Mouse (Mus musculus): Measurements from ENCODE around the gene Ptch1.

Gene Ptch1

DNA sequence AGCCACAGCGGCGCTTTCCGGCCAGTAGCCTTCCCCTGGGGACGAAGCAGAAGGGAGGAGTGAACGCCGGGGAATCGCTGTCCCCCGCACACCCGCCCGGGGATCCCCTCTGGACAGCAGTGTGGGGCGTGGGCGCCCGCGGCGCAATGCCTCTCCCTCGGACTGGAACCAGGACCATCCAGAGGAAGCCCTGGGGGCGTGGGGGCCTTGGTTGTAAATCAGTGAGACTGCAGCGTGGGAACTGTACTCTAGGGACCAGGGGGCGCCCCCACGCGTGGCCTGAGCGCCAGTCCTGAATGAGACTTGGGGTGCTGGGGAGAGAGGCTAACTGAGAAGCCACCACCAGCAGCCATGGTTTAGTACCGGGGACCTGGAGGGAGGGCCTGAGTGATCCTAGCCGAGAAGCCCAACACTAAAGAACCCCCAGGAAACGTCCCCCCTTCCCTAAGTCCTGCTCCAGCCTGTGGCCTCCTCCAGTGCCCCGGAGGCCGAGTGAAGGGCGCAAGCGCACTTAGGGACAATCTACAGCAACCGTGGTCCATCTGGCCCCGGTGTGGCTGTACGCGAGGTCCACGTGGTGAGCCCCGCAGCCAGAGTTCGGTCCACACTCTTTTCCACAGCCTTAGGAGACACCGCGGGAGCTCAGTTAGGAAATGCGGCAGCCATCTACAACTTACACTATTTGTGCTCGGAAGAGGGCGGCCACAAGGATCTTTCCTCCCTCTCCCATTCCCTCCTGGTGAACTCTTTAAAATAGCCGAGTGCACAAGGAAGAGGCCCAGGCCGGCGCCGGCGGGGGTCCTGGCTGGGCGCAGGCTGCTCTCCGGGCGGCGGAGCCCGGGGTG is 9.4 kb downstream of the Ptch1 start:
- DNase-seq (ENCODE audit: low read depth, low spot score), result no peak

DNA sequence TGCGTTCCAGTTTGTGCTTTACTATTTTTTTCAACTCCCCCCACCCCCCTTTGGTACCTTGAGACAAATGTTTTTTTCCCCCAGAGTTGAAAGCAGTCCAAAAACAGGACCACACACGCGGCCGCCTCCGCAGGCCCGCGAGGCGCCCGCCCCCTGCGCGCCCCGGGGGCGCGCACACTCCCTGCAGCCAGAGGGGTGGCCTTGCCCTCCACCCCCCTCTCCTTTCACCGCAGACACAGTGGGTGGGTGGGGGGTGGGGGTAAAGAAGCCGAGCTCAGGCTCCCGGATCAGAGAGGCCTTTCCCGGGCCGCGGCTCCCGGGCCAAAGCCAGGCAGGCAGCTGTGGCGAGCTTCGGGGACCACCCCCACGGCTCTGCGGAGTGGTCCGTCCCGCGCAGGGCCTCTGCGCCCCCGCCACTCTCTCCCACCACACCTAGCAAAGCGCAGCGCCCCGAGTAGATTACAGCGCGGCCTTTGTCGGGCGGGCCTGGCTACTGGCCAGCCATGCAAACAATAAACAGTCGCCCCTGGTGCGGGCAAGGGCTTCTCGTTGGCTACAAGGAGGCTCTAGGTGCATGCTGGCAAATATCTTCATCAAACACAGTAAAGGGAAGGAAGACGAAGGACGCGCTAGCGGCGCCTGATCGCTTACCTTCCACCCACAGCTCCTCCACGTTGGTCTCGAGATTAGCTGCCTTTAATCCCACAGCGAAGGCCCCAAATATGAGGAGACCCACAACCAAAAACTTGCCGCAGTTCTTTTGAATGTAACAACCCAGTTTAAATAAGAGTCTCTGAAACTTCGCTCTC is 10.2 kb downstream of the Ptch1 start:
- no peak for DNase-seq (ENCODE audit: low read depth, low spot score)

DNA sequence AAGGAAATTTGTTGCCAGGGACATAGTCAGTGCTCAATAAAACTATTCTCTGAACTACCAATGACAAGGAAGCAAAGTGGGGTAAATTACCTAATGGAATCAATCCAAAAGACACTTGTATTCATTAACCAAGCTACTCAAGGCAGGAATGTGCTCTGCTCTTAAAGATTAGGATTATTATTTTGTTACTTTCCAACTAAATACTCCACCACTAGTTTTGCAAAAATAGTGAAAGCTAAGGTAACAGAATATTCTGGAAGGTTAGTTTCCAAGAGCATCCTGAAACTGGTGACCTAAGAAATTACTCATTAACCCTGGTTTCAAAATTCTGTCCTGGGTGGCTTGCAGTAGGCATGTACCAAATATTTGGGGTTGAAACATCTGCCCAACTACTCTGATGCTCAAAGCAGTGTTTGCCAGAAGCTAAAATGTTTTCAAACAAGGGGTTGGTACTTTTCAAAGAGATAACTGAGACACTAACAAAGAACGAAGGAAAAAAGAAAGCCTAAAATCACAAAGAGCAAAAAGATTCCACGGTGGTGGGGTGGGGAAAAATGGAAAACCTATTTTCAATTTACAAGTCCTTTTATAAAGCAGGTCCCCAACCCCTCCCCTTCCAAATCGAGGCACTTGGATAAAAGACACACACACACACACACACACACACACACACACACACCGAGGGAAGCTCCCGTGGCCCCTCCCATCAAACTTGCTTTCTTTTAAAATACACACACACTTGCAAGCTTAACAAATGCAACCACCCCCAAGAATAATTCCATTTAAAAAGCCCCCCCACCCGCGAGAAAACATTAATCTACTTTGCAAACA is 11.0 kb downstream of the Ptch1 start:
- no peak for DNase-seq (ENCODE audit: low read depth, low spot score)

DNA sequence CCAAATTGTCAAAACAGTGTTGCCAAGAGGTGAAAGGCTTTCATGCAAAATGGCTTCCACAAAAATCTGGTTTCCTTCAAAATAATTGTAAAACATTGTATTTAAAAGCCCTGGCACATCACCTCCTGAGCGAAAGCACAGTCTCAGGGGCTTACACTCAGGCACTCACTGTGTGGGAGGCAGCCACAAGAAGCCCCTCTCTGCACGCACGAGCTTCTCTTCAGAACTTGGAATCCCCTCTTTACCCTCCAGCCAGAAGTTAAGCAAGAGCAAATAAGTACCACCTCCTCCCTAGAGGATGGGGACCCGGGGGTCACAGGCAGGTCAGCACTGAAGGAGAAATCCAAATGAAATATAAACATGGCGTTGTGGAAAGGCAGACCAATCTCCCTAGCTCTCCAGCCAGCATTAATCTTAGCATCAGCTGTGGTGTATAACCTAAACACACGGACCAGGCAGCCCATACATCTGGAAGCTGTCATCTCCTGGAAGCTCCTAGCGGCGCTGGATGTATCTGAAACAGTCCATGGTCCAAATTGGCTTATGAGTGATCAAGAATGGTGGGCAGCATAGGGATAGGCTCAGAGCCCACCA is 15.0 kb downstream of the Ptch1 start:
- no peak for DNase-seq (ENCODE audit: low read depth, low spot score)

DNA sequence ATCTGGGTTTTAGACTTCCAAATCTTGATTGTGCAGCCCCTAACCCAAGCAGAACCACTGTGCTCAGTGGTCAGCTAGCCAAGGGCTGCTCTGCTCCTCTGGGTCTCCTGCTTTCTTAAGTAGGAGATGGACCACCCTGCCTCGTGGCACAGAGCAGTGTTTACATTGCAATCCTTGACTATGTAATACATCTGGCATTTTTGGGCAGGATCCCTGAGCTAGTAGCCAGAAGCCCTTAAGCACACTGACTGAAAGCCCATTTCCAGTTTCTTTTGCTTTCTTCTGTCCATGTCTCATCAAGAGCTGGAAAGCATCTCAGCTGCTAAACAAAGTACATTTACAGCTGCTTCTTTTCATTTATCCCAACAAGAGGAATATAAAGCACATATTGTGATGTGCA is 17.0 kb downstream of the Ptch1 start:
- no peak for DNase-seq (ENCODE audit: low read depth, low spot score)

DNA sequence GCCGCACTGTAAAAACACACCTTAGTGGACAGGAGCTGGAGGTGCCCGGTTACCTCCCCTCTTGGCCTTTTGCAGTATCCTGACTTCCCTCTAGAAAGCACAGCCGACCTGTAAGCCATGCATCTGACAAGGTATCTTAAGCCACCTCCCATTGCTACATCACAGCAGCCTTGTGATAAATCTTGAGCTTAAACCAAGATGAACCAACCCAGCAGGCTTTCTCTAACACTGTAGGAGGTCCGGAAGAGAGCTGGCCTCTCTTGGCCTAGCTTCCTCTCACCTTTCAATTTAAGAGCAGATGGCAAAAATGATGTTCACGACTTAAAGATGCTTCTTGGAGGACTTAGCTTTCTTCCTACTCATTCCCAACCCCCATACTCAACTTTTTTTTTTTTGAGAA is 17.5 kb downstream of the Ptch1 start:
- DNase-seq (ENCODE audit: low read depth, low spot score), result no peak

DNA sequence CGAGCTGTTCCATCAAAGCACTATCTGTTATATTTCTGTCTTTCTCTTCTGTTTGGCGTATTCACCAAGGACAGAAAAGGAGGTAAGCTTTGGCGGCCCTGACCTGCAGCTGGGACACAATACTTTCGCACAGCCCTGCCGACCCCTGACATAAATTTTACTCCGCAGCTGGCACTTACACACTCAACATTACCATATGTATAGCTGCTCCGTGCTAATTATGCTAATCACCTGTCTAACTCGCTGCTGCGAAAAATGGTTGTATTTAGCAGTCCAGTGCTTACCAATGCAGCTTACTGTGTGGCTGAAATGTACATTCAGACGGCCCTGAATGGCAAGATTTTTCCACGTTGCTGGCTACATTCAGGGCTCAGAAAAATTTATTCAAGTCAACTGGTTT is 18.8 kb downstream of the Ptch1 start:
- DNase-seq (ENCODE audit: low read depth, low spot score), result no peak

DNA sequence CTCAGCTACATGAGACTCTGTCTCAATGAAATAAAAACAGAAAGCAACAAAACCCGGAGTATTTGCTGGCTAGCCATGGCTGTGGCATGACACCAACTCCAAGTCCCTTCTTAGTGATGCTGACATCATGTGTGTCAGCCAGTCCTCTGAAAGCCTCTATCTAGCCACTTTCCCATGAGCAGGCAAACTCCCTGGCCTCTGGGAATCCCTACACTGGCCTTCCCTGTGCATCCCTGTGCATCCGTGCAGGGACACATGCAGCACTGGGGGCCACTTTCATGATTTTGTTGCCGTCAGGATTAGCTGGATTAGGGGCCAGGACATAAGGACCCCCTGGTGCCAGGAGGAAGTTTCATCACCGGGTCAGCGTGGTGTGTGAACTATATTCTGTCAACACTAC is 20.0 kb downstream of the Ptch1 start:
- DNase-seq (ENCODE audit: low read depth, low spot score), result no peak

DNA sequence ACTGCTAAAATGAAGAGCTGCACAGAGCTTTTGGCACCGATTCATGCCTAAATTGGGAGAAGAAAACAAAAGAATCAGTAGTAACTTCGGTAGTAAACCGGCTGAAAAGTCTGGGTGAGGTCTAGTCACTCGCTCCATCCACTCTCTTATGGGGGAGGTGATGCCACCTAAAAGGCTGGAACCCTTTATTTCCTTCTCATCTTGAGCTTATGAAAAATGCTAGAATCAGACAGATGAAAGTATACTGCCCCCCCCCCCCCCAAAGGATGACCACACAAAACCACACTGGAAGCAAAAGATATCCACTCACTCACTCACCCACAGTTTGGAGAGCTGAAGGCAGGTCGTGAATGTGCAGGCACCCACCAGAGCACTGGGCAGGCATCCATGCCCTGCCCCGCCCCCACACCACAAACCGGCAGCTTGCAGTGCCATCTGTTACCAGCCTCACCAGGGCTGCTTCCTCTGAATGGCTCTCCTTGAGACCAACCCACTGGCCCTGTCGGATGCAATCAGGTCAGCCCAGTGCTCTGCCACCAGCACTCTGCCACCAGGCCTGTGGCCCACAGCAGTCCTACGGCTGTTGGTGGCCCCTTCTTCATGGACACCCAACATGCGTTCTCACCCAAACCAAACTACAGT is 21.0 kb downstream of the Ptch1 start:
- DNase-seq (ENCODE audit: low read depth, low spot score), result no peak

DNA sequence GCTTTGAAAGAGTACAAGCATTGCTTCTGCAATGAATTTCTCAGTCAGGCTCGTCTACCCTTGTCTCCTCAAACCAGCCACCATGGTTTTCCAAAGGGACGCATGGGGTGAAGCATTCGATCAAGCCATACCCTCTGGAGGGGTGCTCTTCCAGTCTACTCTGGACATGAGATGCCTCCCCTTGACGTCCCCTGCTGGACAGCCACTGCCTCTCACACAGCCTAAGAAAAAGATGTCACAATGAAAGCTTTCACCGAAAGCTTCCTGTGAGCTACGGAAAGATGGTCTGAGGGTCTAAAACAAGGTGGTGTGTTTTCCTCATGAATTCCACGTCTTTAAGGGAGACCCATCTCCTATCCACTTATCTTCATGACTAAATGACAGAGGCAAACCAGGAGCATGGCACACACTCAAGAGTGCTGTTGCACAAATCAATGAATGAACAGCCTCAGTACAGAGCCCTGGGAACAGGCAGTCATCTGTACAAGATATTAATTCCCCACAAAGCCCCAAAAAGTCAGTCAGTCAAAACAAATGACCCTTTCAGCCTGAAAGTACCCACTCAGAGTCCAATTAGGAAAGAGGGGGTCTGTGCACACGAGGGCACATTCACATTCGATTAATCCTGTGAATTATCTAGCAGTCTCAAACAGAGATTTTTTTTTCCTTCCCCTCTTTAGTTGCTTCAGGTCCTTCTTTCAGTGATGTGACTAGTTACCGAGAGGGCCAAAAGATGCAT is 21.7 kb downstream of the Ptch1 start:
- DNase-seq (ENCODE audit: low read depth, low spot score), result no peak

DNA sequence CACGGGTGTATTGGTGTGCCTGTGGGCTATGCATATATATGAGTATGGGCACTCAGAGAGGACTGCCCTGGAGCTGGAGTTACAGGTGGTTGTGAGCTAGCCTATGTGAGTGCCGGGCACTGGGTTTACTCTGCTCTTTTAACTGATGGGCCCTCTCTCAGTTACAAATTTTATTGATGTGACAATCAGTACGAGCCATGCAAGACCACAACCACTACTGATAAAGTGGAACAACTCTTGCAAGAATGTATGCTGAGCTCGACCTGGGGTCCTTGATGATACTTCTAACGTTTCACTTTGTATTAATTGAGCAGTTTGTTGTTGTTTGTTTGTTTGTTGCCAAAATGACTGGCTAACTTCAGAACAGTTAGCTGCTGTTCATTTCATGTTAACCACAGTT is 23.0 kb downstream of the Ptch1 start:
- DNase-seq (ENCODE audit: low read depth, low spot score), result no peak

DNA sequence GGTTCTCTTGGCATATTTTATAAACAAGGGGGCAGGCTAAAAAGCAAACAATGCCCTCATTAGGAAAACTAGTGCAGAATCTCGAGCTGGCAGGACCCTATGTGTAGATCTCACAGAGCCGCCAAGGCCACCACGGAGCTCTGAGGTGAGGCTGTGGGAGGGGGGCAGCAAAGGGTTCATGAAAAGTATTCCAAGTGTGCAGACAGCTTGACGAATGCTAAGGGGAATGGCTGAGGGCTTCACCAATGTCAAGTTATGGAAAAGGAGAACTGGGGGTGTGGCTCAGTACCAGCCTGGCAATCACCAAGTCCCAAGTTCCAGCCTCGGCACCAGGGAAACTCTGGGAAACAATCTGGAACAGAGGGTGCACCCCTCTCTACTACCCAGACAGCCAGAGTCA is 24.2 kb downstream of the Ptch1 start:
- no peak for DNase-seq (ENCODE audit: low read depth, low spot score)

DNA sequence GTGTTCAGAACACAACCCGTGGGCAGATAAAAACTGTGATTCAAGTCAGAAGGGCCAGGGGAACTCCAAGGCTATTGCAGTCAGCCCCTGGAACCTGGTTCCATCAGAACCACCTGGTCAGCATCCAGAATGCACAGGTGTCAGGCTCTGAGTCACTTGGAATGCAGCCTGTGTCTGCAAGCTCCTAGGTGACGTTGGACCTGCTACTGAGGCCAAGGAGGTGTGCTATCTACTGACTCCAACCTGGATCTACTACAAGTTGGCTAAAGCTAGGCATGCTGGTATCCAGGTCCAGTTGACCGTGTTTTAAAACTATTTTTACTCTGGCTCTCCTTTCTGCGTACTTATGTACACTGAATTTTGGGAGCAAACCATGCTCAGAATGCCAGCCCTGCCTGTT is 24.8 kb downstream of the Ptch1 start:
- no peak for DNase-seq (ENCODE audit: low read depth, low spot score)

DNA sequence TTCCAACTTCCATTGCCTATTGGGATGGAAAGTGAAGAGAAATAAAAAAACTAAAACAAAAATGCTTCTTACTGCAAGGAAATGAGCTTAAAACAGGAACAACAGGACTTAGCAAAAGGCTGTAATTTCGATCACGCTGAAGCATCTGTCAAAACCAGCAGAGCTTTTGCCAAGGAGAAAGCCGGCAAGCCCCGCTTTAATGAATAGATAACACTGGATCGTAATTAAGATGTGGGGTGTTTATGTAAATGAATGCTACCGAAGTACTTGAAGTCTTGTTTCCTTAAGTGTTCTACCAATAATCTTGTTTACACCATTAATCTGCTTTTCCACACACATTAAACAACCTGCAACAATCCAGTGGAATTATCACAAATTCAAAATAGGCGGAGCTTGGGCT is 28.1 kb downstream of the Ptch1 start:
- DNase-seq (ENCODE audit: low read depth, low spot score), result no peak

DNA sequence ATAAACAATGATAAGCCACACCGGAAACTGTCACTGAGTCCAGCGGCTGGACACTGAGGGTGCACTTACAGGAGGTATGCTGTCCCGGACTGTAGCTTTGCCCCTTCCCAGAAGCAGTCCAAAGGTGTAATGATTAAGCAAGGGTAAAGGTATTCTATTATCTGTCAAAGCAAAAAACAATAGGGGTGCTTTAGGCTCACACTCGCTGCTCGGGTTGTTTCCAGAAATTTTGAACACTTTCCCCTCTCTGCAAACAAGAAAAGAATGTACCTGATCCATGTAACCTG is 28.5 kb downstream of the Ptch1 start:
- no peak for DNase-seq (ENCODE audit: low read depth, low spot score)

DNA sequence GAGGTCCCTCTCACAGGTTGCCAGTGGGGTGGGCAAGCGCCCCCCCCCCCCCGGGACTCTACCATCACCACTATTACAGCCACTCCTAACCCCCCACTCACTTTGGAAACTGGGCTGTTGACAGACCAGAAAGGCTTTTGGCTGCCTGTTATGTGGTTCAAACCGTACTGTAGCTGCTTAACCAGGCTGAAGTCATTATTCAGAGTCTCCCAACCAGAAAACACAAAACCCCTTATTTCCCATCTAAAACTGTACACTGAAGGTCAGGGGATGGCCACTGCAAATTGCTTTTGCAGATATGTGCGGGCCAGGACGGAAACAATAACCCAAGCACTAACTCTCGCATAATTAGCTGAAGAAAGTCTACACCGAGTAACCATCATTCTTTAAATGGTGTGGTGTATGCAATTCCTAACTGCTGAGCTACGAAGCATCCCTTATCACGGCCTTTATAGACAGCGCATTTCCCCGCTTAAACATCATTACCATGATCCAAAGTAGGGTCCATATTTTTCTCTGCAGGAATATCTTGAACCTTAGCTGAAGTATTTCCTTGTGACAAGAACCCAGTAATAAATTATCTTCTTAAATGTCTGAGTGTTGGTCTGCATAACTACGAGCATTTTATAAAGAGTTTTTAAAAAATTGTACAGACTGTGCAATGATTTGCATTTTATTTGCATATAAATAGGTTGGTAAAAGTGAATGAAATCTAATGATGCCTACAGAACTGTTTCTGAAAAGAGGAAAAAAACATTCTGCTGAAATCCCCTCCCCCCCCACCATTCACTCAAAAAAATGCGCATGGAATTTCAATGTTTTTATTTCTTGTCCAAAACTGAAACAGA is 29.1 kb downstream of the Ptch1 start:
- DNase-seq (ENCODE audit: low read depth, low spot score), result no peak

DNA sequence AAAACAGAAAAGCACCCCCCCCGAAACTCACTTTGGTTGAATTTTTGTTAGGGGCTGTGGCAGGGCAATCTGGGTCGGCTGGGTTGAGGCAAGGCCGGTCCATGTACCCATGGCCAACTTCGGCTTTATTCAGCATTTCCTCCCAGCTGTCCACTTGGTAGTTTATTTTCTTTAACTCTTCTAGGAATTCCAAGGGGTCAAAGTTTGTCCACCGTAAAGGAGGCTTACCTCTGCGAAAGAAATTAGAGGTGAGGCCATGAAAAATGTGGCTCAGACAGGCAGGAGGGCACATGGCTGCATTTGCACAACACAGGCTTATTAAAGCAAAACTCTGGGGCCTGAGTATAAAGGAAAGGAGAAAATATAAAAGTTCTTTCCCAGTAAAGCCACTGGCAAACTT is 29.9 kb downstream of the Ptch1 start:
- DNase-seq (ENCODE audit: low read depth, low spot score), result no peak

DNA sequence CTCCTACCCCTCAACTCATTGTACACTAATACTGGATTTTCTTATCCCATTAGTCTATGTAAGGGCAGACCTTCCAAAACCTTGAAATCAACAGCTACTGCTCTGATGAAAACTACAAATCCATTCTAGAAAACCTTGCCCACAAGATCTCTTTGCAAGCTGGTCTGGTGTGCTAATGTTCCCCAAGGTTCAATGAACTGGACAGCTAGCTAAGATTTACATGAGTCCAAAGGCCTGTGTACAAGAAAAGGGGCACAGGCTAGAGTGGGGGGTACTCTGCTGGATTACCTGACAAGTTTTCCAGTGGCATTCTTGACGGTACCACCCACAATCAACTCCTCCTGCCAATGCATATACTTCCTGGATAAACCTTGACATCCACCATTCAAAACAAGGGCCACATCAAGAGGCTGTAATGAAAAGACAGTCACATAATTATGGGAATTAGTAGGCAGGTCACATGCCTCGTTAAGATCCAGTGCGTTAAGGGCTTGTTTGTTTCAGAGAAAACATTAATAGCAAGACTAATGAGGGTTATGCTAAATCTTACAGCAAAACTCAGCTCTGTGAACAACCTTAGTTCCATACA is 30.5 kb downstream of the Ptch1 start:
- DNase-seq (ENCODE audit: low read depth, low spot score), result no peak

DNA sequence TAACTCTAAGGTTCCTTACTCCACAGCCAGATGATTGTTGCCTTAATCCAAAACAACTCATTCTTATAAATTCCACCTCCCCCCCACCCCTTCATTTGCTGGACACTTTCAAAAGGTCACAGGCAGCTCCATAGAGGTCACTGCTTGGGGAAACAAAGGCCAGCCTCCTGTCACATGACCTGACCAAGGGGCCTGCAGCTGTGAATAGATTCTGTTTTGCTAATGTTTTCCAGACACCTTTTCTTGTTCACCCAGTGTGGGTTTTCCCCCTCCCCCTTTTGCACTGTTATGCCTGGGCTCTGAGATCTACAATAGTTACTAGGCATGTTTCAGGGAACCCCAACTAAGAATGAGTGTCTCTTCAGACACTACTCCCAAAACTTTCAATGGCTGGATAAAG is 31.9 kb downstream of the Ptch1 start:
- no peak for DNase-seq (ENCODE audit: low read depth, low spot score)

DNA sequence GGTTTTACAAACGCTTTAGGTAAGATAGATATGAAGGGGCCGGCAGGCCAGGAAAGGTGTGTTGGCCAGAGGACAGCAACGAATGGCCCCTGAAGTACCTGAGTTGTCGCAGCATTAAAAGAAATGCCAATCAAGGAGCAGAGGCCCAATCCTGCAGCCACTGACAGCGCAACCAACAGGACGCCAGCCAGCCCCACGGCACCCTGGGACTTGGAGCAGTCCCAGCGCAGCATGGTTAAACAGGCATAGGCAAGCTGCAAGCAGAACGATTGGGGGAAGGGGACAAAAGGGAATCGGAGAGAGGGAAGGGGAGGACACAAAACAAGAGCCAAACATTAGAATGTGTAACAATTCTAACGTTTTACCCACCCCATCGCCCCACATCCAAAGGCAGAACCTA is 32.8 kb downstream of the Ptch1 start:
- no peak for DNase-seq (ENCODE audit: low read depth, low spot score)

Data from telencephalon, adult 2 months (tissue).